Mouse (Mus musculus) embryo, embryonic 11.5 days (tissue): ENCODE results near the gene Gm10203.

ENCODE experiments used
- DNase-seq: peaks from one replicate; pipeline ENCODE4 v3.0.0-alpha.2; 2012; ENCODE audit warnings: low read depth, low spot score

Gm10203 gene

GRCm38 (mm10) chr6:149179064-149179463 is 49.1 kb downstream of the Gm10203 start:
- DNase-seq, result no peak
